Mouse (Mus musculus) fat pad, adult 2 months (tissue): ENCODE data around the gene Hfe.
"Not testable (repeated sequence)": the region's sequence is repeated elsewhere in the genome, so short reads cannot be mapped to it uniquely, and the experiment has no call there.

Source experiments
- DNase-seq: peaks from one replicate; pipeline ENCODE4 v3.0.0-alpha.2; 2011; ENCODE audit warnings: low read depth, low spot score; ENCODE audit errors: extremely low read depth

Hfe gene

DNA sequence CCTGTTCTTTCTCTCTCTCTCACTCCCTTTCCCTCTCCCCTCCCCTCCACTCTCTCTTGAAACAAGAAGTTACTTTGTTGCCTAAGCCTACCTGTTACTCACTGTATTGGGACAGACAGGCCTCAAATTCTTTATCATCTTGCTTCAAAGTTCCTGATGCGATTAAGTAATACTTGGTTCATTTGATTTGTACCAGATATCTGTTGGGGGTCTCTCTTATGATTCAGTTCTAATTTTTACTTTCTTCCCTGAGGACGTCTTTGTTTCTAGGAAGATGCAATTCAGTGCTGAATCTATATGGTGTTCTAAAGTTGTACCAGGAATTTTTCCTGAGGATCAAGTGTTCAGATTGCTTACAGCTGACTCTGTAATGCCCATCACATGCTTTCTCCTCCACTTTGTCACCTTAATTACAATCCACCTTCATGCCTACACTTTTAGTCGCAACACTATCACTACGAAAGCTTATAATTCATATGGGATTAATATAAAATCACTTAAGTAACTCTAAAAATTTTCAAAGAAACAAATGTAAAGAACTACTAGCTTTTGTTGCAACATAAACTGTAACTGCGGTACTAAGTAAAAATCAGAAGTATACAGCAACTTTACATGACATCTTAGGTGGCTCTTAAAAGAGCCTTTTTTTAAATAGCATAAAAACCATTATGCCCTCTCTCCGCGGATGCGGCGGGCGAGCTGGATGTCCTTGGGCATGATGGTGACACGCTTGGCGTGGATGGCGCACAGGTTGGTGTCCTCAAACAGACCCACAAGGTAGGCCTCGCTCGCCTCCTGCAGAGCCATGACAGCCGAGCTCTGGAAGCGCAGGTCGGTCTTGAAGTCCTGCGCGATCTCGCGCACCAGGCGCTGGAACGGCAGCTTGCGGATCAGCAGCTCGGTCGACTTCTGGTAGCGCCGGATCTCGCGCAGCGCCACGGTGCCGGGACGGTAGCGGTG is 34.0 kb upstream of the Hfe start:
- DNase-seq, result no peak

DNA sequence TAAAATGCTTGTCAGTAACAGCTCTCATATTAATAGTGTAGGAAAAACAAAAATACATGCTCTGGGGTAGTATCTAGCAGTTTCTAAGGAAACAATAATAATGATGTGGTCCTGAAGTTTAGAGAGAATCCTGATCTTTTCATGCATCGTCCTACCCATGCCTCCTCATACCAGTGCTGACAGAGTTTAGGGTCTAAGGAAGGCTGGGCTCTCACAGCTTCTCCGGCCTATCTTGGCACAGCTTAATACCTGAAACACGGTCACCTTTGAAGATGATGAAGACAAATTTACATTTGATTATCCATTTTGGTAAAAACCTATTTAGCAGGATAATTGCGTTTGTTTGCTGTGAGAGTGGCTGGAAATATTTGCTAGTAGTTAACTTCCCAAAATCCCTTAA is 33.3 kb upstream of the Hfe start:
- DNase-seq, result no peak

DNA sequence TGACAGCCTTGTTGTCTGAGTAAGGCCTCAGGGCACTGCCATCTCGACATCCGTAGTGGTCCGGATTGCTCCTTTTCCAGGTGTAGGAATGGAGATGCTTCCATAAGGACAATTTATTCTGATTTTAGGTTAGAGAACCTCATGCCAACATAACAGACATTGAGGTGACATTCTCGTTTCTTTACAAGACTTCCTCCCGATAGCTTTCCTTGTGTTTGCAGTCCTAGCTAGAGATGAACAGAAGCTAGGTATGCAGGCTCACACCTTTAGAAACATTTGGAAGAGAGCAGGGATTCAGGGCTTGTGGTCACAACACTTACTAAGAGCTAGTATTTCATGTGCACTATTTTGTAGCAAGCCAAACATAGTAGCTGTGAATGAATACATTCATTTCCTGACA is 32.6 kb upstream of the Hfe start:
- DNase-seq, result no peak

DNA sequence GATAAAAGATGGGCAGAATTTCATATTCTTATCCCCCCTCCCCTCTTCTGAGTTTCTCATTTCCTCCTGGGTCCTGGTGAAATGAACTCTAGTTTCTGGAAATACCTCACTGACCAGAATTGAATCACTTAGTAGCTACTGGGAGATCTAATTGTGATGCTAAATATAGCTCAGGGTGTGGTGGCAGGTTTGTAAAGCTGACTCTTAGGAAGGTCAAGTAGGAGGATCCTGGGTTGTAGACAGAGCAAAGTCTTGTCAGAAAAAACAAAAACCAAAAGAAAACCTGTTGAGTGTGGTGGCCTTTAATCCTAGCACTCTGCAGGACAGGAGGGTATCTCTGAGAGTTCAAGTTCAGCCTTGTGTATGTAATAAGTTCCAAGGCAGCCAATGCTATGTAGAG is 31.4 kb upstream of the Hfe start:
- no peak for DNase-seq

DNA sequence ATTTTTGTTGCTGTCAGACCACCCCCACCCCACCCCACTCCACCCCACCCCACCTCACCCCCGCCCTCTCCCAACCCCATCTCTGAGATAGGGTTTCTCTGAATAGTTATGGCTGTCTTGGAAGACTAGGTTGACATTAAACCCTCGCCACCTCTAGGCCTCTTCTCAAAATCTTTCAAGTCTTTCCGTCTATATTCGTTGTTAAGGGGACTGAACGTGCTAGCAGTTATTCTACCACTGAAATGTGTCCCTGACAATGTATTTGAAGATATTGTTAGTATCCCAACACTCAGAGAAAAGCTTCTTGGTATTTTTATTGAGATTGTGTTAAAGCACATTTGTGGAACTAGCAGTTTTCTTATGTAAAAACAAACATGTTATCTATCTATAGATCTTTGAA is 30.3 kb upstream of the Hfe start:
- no peak for DNase-seq

DNA sequence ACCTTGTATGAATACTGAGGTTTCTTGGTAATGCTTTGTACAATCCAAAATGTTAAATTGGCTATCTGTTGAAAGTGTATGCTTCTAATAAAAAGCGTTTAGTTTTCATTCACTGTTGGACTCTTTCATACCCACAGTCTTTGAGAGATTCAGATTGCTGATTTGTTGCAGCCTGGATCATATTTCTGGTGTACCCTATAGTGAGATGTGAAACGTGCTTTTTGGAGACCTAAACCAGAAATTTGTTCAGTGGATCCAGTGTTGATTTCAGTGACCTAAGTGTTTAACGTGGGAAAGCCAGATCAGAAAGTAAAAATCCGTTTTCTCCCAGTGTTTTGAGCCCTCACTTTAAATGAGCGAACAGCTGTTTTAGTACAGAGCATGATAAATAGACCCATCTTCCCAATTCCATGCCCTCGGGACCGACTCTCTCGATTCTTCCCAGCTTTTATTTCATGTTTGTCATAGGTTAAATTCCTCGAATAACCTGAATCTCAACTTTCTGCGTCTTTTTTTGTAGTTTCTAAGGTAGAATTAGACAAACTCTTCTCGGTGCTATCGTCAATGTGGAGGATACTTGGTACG is 29.7 kb upstream of the Hfe start:
- DNase-seq, result no peak

DNA sequence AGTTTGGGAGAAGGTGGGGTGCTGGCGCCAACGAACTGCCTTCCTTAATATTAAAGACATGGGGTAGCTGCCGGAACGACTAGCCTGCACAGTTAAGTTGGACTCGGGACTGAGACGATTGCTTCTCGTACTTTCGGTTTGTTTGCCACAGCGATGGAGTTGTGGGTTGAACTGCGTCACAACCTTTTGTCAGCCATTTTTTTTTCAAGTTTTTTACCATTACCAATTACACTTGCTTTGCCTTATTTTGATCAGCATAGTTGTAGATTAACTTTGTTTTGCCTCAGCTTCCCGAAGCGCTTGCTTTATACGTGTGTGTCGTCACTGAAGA is 29.2 kb upstream of the Hfe start:
- DNase-seq, result no peak

DNA sequence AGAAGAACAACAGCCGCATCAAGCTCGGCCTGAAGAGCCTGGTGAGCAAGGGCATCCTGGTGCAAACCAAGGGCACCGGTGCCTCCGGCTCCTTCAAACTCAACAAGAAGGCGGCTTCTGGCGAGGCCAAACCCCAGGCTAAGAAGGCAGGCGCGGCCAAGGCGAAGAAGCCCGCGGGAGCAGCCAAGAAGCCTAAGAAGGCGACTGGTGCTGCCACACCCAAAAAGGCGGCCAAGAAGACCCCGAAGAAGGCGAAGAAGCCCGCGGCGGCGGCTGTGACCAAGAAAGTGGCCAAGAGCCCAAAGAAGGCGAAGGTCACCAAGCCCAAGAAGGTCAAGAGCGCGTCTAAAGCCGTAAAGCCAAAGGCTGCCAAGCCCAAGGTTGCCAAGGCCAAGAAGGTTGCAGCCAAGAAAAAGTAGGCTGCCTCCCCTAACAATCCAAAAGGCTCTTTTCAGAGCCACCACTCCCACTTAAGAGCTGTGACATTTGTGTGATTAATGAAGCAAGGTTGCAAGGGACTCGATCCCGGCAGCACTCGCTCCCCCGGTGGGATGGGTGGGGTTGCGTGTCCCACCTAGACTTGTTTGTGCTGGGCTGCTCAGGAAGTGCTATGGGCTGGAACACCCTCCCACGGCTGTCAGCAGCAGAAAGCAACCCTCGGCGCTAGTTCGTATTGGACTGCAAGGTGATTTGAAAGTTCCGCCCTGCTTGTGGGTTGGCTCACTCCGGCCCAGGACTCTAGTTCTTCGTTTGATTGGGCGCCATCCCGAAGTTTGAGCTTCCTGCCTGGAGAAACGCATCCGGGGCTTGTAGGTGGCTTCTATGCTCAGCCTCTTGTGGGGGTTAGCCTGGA is 28.6 kb upstream of the Hfe start:
- DNase-seq, result no peak

DNA sequence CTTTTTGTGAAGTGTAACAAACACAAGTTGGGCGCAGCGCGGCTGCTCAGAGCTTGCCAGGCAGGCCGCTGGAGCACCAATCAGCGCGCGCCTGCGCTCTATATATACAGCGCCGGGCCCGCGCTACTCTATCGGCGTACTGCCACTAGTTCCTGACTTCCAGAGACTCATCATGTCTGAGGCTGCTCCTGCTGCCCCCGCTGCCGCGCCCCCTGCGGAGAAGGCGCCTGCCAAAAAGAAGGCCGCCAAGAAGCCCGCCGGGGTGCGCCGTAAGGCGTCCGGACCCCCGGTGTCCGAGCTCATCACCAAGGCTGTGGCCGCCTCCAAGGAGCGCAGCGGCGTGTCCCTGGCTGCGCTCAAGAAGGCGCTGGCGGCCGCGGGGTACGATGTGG is 28.0 kb upstream of the Hfe start, which contains the start of gene Hist1h1c:
TSS of gene Hist1h1c (plus strand) at position 132 of the 392 bp plus-strand sequence.
- DNase-seq, result no peak

DNA sequence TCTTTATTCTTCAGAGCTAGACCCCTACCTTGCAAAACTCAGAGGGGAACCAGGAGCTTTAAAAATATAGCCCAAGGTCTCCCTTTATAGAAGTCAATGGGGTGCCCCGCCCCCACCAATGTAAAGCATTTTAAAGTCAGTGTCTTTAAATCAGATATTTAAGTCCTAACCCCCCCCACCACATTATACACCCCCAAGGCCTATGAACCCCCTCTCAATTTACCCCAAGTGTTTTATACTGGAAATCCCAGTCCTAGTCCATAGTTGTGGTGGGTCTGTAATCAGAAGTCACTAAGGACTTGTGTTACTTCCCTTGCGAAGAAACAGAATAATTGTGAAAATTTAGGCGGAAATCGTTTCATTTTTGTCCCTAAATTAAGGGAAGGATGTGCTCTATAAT is 27.4 kb upstream of the Hfe start:
- DNase-seq, result no peak

DNA sequence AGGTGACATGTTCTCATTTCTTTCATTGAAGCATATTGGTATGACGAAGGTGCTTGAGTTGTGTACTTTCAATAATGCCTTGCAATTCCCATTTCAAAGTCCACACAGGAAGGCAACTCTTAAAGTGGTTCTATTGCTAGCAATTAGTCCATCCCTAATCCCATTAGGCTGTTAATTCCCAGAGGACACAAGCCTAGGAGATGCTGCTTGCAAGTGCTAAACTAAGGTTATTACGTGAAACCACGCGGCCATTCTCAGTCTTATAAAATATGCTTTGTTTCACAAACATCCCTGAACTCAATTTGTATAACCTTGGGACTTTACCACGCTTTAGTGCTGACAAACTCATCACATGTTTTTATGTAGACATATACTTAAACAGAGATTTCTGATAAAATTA is 26.4 kb upstream of the Hfe start:
- DNase-seq, result no peak

DNA sequence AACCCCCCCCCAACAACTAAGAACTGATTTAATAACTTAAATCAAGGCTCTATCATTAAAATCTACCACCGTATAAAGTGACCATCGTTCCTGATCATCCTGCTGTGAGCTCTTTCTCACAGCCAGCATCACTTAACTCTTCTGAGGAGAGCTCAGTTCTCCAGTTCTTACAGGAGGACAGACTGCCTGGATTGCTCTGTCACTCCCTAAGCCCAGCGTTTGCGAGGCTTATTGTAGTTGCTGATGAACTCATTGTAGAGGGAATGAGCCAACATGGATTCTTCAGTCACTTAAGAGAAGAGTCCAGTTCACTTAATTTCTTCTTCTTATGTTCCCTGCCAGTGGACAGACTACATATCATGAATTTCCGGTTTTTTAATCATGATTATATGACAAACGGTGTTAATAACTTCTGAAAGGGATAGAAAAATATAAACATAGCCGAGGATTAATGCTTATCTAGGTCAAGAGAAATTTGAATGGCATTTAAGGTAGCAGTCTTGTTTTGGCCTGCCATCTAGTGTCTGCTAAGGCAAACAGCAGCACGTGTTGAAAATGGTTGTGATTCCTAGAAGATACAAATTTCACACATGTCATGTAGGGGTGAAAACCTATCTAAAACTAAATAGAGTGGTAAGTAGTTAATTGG is 21.6 kb upstream of the Hfe start:
- DNase-seq, result no peak

DNA sequence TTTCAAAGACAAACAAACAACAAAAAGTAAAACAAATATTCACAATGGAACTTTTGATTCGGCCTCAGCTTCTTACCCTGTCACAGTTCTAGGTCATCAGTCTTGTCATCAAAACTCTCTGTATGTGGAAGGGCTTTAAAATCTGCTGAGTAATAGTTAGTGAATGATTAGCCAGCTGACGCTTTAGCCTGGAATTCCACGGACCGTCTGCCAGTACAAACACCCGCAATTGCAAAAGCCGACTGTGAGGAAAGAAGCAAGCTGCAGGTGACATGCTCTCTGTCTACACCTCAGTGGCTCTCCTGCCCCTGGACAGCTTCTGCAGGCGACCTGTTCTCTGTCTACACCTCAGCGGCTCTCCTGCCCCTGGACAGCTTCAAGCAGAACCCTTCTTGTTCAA is 19.8 kb upstream of the Hfe start:
- DNase-seq, result no peak

DNA sequence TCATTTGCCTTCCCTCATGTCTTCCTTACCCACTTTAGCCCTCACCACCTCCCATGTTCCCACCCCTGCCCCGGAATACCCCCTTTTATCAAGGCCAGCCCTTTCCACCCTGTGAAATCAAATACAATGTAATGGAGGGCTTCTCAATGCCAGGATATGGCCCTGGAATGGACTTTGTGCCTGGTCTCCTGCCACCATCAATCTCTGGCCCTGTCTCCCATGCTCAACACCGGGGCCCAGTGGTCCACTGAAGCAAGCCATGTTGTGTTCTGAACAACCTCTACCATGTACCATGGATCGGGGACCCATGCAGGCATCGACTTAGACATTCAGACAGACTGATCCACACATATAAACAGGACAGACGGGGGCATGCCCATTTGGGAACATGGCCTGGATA is 19.1 kb upstream of the Hfe start:
- no peak for DNase-seq

DNA sequence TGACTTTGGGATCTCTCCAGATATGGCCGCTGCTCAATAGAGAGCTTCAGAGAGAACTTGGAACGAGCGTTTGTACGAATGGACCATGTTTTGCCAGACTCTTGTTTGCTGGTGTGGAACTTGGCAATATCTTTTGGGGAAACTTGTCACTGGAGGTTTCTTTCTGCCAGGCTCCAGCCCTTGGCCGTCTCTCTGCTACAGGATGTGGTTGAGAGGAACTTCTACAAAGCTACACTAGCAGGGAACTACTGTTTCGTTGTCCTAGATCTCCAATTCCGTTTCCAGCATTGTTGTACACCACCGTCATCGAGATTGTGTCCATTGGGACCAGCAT is 18.5 kb upstream of the Hfe start:
- no peak for DNase-seq

DNA sequence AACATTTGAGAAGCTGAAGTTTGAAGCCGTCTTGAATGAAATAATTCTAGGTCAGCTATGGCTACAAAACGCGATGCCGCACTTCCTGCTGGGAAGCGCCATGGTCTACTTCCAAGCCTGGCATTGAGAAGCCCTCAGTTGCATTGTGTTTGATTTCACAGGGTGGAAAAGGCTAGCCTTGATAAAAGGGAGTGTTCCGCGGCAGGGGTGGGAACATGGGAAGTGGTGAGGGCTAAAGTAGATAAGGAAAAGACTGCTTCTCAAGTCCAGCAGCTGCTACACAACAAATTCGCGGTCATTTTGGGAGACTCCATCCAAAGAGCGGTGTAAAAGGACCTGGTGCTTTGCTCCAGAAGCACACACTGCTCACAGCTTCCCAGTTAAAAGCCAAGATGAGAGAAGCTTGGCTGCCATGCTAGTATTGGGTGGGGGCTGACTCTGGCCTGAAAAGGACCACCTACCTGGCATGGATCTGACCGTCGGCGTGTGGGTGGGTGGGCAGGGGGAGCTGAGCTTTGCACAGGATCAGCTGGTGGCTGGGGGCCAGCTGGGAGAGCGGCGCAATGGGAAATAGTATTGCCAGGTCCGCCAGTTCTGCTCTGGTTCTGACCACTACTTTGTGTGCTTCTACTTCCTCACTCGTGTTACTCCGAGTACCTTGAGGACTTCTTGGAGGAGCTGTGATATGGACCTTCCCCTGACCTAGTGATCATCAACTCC is 18.0 kb upstream of the Hfe start:
- DNase-seq, result no peak

DNA sequence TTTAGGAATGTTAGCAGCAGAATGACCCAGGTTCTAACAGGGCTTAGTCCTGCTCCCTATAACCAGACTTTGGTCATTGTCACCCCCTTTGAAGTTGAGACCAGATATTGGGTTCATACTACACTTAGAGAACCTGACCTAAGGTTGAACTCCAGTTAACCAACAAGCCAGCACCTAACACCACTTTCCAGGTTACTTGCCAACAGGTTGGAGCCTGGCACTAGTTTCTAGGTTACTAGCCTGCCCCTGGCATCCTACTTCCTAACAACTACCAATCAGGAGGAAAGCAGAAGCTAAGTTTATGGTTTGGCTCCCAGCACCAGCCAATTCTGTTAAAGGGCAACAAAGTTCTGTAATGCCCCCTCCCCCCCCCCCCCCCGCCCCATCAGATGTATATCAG is 14.6 kb upstream of the Hfe start:
- no peak for DNase-seq

DNA sequence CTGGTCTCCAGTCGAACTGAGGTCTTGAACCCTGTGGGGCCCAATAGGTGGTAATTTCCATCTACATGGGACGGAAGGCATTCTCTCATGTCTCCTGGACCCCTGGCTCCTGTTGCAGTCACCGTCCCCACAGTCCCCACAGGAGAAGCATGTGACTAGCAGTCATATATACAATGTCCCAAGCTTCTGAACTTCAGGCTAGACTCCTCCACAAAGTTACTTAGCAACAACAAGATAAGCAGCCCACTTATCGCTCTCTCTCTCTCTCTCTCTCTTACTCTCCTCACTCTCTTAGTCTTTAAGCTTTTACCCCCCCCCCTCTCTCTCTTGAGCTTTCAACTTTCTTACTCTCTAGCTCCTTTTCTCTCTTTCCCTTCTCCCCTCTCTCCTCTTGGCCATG is 13.6 kb upstream of the Hfe start:
- DNase-seq, result no peak

DNA sequence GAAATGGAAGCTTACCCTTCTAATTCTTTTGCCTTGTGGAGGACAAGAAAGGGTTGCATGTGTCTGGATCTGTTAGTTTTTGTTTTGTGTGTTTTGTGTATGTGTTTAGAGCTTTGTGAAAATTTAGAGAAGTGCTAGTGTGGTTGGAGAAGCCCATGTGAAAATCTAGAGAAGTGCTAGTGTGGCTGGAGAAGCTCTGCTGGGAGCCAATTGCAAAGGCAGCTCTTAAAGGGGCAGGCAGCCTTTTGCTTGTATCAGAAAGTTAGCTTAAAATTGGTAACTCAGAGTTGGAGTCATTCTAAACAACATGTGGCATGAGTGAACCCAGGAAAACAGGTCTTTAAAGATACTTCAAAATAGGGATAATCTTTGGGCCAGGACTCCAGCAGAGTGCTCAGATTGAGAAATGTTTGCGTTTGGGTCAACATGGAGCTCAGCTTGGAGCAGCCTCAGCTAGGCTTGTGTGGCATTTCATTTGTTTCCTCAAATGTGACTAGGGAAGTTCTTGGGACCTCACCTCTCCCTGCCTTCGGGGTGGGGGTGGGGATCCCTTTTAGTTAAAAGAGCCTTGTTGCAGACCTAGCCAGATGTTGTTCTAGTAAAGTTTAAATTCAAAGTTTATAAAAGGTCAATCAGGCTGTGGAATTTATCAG is 7.1 kb upstream of the Hfe start:
- DNase-seq, result not testable (repeated sequence)

DNA sequence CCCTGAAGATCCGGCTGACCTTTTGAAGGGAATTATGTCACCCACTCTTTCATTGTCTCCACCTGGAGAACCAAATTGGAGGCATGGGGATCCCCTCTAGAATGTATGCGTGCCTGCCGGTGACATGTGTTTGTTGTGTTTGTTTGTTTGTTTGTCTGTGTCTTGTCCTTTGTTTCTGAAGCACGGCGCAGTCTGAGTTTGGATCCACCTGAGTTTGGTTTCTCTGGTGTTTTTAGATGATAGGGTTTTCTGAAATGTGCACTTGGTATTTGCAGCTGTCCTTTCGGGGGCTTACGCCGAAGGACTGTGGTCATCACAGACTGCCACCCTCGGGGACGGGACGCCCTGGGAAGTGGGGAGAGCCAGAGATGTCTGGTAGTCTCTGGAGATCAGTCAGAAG is 6.5 kb upstream of the Hfe start:
- no peak for DNase-seq
